Mouse (Mus musculus): ENCODE measurements around the gene Il17c.
A peak's percentile ranks its signal among the peaks of the same experiment; 100 is the strongest.

The Il17c gene

DNA sequence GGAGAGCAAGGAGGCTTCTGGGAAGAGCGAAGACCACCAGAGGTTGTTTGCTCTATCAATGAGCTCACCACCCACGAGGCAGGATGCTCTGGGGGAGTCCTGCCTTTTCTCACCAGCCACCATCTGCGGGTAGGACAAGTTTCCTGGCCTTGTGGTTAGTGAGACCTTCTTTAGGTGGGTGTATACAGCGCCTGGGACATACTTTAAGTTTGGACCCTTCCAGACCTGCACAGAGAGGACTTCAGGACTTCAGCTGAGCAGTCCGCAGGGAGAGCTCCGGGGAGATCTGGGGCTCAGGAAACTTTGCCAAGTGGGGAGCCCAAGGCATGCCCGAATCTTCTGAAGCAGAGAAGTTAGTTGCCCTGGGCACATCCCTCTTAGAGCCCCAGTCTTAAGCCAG lies 38.2 kb downstream of the Il17c start:
- no peak for DNase-seq (ENCODE audit: low read depth, low spot score)

DNA sequence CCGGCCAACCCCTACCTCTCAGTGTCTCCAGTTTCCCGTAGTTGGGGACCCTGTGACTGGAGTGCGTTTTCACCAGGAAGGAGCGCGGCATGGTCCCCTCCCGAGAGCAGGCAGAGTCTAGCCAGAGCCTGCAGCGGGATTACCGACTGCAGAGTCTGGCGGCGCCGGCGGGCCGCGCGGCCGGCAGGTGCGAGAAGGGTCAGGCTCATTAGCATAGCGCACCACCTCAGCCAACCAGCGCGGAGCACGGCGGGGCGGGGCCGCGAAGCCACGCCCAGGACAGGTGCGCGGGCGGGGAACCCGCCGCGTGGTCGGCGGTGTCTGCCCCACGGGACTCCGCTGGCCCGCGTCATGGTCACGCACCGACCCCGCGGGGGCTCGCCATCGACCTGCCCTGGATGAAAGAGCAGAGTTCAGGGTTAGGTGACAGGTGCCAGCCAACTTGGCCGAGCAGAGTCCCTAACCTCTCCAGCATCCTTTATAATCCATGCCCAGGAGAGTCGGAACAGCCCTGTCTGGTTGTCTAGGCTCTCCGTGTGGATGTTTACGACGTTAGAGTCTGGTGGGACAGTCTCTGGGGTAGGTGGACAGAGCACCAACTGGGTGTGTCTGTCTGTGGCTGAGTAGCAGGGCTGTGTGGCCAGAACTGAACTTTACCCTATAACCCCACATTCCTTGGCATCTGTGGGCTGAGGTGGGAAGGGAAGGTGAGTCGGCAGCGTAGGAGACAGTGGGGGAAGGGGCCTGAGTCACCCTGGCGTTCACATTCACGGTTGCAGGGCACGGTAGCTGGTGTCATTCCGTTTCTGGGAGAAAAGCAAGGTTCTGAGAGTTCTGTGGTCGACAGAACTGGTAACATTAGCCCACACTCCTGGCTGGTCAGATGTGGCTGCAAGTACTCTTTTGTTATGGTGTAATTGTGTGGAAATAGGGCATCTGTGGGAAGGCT lies 39.0 kb downstream of the Il17c start, which contains the start of gene Snai3:
Gene Snai3 (minus strand): TSS at position 210 of the 949 bp plus-strand sequence.
- peak; percentile 57 for DNase-seq (ENCODE audit: low read depth, low spot score)

DNA sequence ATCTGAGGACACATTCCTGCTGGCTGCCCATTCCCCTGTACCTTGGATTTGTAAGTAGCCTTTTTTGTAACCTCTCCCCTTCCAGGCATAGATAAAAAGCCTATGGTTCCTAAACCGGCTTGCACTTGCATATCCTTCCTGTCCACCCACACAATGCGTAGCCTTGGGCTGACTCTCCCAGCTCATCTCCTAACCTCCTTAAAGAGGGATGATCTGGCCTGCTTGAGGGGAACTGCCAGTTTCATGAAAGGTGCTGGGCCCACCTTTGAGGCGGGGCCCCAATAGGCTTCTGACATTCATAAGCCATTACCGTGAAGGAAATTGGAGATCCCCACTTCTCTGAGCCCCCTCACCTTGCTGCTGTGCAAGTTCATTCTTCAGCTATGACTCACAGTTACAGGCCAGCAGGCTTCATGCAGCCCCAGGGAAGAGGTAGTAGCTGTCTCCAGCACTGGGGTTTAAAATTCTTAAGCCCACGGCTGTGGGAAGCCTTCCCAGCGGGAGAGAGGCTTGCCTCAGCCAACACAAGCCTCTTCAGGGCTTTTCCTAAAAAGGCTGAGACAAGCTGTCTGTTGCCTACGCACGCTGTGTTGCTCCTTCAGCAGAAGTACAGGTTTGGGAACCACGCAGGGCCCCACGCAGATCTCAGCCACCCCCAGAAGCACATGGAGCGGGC lies 39.8 kb downstream of the Il17c start:
- DNase-seq (ENCODE audit: low read depth, low spot score) = no peak

- no peak for DNase-seq (ENCODE audit: low read depth, low spot score)
Measured at GRCm38 (mm10) chr8:122462510-122462909, 40.7 kb downstream of the Il17c start.

GRCm38 (mm10) chr8:122463651-122464640 lies 42.1 kb downstream of the Il17c start:
- DNase-seq (ENCODE audit: low read depth, low spot score) = no peak

DNA sequence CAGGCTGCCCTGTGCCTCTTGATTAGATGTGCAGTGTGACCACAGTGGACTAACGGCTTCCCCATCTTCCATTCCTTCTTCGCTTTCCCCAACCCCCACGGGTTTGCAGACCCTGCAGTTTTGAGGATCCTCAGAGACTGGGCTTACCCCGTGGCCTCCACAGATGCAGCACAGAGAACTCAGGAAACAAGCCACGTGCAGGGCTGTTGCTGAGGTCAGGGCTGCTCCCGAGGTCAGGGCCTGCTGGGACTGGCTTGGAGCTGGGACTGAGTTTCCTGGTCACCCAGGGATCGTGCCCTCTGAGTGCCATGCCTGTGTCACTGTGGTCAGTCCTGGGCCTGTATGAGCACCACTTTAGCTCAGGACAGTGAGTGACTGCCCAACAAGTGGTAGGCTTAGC lies 43.2 kb downstream of the Il17c start:
- DNase-seq (ENCODE audit: low read depth, low spot score) = no peak

GRCm38 (mm10) chr8:122467816-122468215 lies 46.0 kb downstream of the Il17c start:
- DNase-seq (ENCODE audit: low read depth, low spot score) = no peak

- DNase-seq (ENCODE audit: low read depth, low spot score) = no peak
Measured at GRCm38 (mm10) chr8:122469407-122469806, 47.6 kb downstream of the Il17c start.

GRCm38 (mm10) chr8:122469965-122470364 lies 48.1 kb downstream of the Il17c start:
- DNase-seq (ENCODE audit: low read depth, low spot score) = no peak

DNA sequence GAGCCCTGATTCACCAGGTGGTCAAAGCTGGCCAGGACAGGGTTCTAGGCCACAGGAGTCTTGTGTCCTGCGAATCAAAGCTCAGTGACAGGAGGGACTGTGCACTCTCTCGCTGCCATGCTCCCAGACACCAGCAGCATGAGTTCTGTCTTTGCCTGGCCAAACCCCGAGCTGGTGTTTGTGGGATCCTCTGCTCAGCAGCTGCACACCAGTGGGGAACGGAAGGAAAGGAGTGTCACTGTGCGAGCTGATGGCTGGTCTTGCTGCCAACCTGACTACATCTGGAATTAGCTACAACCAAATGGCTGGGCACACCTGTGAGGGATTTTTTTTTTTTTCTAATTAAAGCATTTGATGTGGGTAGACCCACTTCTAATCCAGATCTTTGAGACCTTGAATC lies 48.9 kb downstream of the Il17c start:
- DNase-seq (ENCODE audit: low read depth, low spot score) = no peak
